Mouse (Mus musculus): Measurements from ENCODE around the gene Cd109. TPM values are rescaled to one million over a fixed set of nuclear protein-coding genes. Genes with fewer than 3 reads are reported as not detected.
A peak's percentile ranks its signal among the peaks of the same experiment; 100 is the strongest.

Cd109 gene
- total RNA-seq, 2 experiments from 2014 or later: 0.59 to 1.5 TPM

GRCm38 (mm10) chr9:78641386-78641785 lies 26.0 kb downstream of the Cd109 start:
- no peak for DNase-seq

GRCm38 (mm10) chr9:78646008-78646777 lies 30.8 kb downstream of the Cd109 start:
- no peak for DNase-seq

DNA sequence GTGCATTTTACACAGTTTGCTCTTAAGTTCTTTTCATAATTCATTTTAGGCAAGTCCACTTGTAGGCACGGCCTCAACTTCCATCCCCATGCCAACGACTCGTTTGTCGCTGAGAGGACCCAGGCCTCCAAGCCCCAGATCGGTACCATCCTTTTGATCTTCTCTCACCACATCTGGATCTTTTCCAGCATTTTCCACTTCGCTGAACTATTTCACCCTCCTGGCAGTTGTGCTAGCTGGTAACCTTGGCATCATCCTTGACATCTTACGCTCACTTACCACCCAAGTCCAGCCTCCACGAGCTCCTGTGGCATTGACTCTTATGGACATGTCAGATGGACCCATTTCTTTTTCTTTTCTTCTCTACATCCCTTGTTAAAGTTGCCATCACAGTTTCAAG lies 33.3 kb downstream of the Cd109 start:
- DNase-seq: no peak

GRCm38 (mm10) chr9:78649398-78649797 lies 34.1 kb downstream of the Cd109 start:
- no peak for DNase-seq

- DNase-seq: no peak
Measured at GRCm38 (mm10) chr9:78657564-78657963, 42.2 kb downstream of the Cd109 start.

GRCm38 (mm10) chr9:78671446-78671985 lies 56.2 kb downstream of the Cd109 start:
- no peak for DNase-seq

DNA sequence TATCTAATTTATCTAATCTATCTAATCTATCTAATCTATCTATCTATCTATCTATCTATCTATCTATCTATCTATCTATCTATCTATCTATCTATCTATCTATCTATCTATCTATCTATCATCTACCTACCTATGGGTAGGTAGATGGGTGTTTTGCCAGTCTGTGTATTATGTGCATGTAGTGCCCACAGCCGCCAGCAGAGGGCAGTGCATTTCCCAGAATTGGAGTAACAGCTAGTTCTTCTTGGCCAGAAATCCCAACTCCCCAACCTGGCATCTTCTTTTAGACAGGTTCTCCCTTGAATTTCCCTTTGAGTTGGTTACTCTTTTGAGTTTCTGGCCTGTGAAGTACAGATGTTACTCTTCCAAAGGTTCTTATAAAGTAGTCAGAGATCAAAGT lies 85.3 kb downstream of the Cd109 start:
- no peak for DNase-seq

GRCm38 (mm10) chr9:78702509-78703239 lies 87.3 kb downstream of the Cd109 start:
- DNase-seq: no peak

- no peak for DNase-seq
Measured at GRCm38 (mm10) chr9:78720888-78721798, 105.8 kb downstream of the Cd109 start.

DNA sequence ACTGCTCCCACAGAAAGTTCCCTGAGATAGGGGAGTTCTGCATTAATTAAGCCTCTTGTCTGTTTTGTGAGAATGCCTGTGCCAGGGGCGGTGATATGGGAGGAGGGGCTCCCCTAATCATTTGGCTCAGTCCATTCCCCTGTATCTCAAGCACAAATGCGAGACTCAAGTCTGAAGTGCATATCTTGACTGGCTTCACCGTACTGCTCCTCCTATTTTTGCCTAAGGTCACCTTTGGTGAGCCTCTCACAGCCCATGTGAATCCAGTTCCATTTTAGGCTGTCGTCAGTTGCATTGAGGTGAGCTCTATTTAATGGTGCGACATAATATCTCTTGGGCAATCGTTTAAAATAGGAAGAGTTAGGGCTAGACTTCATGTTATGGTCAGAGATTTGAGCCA lies 116.6 kb downstream of the Cd109 start:
- DNase-seq: no peak

- no peak for DNase-seq
Measured at GRCm38 (mm10) chr9:78735519-78735918, 120.2 kb downstream of the Cd109 start.

DNA sequence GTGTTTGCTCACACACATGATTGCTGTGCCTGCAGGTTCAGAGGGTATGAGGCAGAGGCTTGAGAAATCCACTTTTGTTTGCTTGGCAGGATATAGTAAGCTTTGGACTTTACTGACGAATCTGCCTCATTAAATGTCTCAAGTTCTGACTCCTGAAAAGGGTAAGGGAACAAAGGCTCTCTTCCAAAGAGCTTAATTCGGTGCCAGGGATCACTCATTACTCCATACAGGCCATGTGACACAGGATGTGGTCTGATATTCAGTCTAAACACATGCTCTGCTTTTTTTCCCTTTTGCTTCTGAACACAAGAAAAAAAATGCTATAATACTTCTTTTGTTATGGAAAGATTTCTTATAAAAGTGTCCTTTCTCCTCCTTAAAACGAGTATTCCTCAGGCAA lies 126.7 kb downstream of the Cd109 start:
- DNase-seq: no peak

GRCm38 (mm10) chr9:78750246-78750645 lies 134.9 kb downstream of the Cd109 start:
- DNase-seq: peak; percentile 73

Other genes with a start within 250 kb of the Cd109 start
- gene Dppa5a, start 247.4 kb upstream of the Cd109 start, total RNA-seq (2021): not detected
- under 1 TPM in 1 of 2 experiments, not detected in 1; 0.13 TPM for gene Ooep, start 236.8 kb upstream of the Cd109 start, total RNA-seq (2021)
- not detected for gene Ddx43, start 219.8 kb upstream of the Cd109 start, total RNA-seq (2021)
- under 1 TPM; 0.19 to 0.20 TPM for gene Cgas, start 172.3 kb upstream of the Cd109 start, total RNA-seq (2021)
- gene Mto1, start 167.3 kb upstream of the Cd109 start, total RNA-seq (2021): 10 to 100 TPM; 17.3 to 18.3 TPM
- not detected for gene Gm17324, start 166.8 kb upstream of the Cd109 start, total RNA-seq (2021)
- 100 to 1,000 TPM; 488 to 752 TPM for gene Eef1a1, start 126.4 kb upstream of the Cd109 start, total RNA-seq (2021)
- gene Slc17a5, start 27.5 kb upstream of the Cd109 start, total RNA-seq (2021): 1 to 10 TPM; 2.8 to 3.3 TPM

Measured in gastrocnemius, postnatal 25 days (tissue).